Mouse (Mus musculus) heart, embryonic 16.5 days (tissue): Measurements from ENCODE around the gene Myo7a. TPM values are rescaled to one million over a fixed set of nuclear protein-coding genes. Genes with fewer than 3 reads are reported as not detected.

ENCODE experiments used
- ATAC-seq: fragments of 200-750 bp; cut with Nextera tagmentation; replicated peaks from 2 replicates; pipeline ENCODE4 v1.8.0; 2017; ENCODE audit warnings: moderate number of reproducible peaks; ENCODE audit not compliant: insufficient read depth, low FRiP score; ENCODE audit errors: extremely low read depth
- H3K27ac ChIP-seq: fragments of 300-500 bp; sonication (generic); 2 replicates; pipeline ENCODE4 v1.5.1; 2014; ENCODE audit warnings: mild to moderate bottlenecking, low read length, control low read depth, moderate library complexity
- H3K27me3 ChIP-seq: fragments of 300-500 bp; sonication (generic); 2 replicates; pipeline ENCODE4 v1.6.1; 2014; ENCODE audit warnings: low read length, mixed read lengths; ENCODE audit not compliant: control insufficient read depth, insufficient read depth
- H3K36me3 ChIP-seq: fragments of 300-500 bp; sonication (generic); 2 replicates; pipeline ENCODE4 v1.6.1; 2014; ENCODE audit not compliant: control insufficient read depth, insufficient read depth
- H3K4me1 ChIP-seq: fragments of 300-500 bp; sonication (generic); 2 replicates; pipeline ENCODE4 v1.6.1; 2014; ENCODE audit warnings: low read length, mixed read lengths; ENCODE audit not compliant: control insufficient read depth, insufficient read depth
- H3K4me2 ChIP-seq: fragments of 300-500 bp; sonication (generic); 2 replicates; pipeline ENCODE4 v1.6.1; 2014; ENCODE audit warnings: low read depth, mild to moderate bottlenecking, control low read depth, low read length
- H3K4me3 ChIP-seq: fragments of 300-500 bp; sonication (generic); 2 replicates; pipeline ENCODE4 v1.5.1; 2014; ENCODE audit warnings: mild to moderate bottlenecking, control low read depth, low read length
- H3K9ac ChIP-seq: fragments of 300-500 bp; sonication (generic); 2 replicates; pipeline ENCODE4 v1.6.1; 2014; ENCODE audit warnings: low read length, control low read depth
- H3K9me3 ChIP-seq: fragments of 300-500 bp; sonication (generic); replicated peaks from 2 replicates; pipeline ENCODE4 v1.6.1; 2016; ENCODE audit warnings: low read length; ENCODE audit not compliant: control insufficient read depth
- WGBS: fragments of 180-500 bp; shearing (Covaris S2); extraction: QIAGEN DNeasy Blood & Tissue Kit; methylation state at CpG from one replicate; pipeline ENCODE4 v1.1.7; 2014; 5-methylcytosine and 5-hydroxymethylcytosine counted together
- polyA plus RNA-seq: library from polyadenylated mRNA; unstranded; fragments of >200 nt; fragmentation: Nextera tagmentation; extraction: Ambion mirVana; gene quantifications from 2 replicates; pipeline ENCODE4 v1.2.1, GENCODE M21; 2015

Myo7a gene
- polyA plus RNA-seq, 1 experiment from 2014 or later, result 4.8 TPM

GRCm38 (mm10) chr7:98146447-98146845 is 27.1 kb upstream of the Myo7a start:
- peaks cover 7% of the 10 kb centered on the region for H3K4me1 ChIP-seq

GRCm38 (mm10) chr7:98145842-98146446 is 26.6 kb upstream of the Myo7a start:
- Histone ChIP-seq H3K27ac (no peak overlapping the region), H3K9me3 (no peaks in the 10 kb centered on the region), H3K4me3 (no peak overlapping the region), H3K4me2 (no peak overlapping the region), H3K36me3 (no peaks in the 10 kb centered on the region), H3K27me3 (no peaks in the 10 kb centered on the region; the same call in none of the 2 replicates), H3K4me1 (peaks cover 9% of the 10 kb centered on the region), H3K9ac (no peak overlapping the region)
- no peak for ATAC-seq
- 71% methylated on average over 12 of the region's 12 CpGs for WGBS

More at GRCm38 (mm10) chr7:98146447-98146845, 27.1 kb upstream of the Myo7a start:
- no peak overlapping the region for H3K27ac ChIP-seq
- ATAC-seq, result no peak
- no peak overlapping the region for H3K9ac ChIP-seq
- H3K4me2 ChIP-seq, result no peak overlapping the region
- no peaks in the 10 kb centered on the region; the same call in none of the 2 replicates for H3K27me3 ChIP-seq
- 78% methylated on average over 8 of the region's 8 CpGs for WGBS
- no peaks in the 10 kb centered on the region for H3K9me3 ChIP-seq
- H3K36me3 ChIP-seq, result no peaks in the 10 kb centered on the region
- H3K4me3 ChIP-seq, result no peak overlapping the region

- no peak for ATAC-seq
- Histone ChIP-seq H3K9me3 (no peaks in the 10 kb centered on the region), H3K4me1 (peaks cover 14% of the 10 kb centered on the region), H3K27me3 (no peaks in the 10 kb centered on the region; the same call in none of the 2 replicates), H3K9ac (no peak within 1 kb of the TSS), H3K4me2 (no peak within 1 kb of the TSS), H3K27ac (no peak within 1 kb of the TSS), H3K4me3 (no peak within 1 kb of the TSS), H3K36me3 (no peaks in the 10 kb centered on the region)
- WGBS, result 82% methylated on average over 5 of the region's 5 CpGs
Observed at GRCm38 (mm10) chr7:98145402-98145801, 26.1 kb upstream of the Myo7a start, which contains the start of gene Omp. TSS of gene Omp (minus strand) at chr7:98145502.

GRCm38 (mm10) chr7:98142648-98143047 is 23.3 kb upstream of the Myo7a start:
- no peaks in the 10 kb centered on the region; the same call in none of the 2 replicates for H3K27me3 ChIP-seq
- no peaks in the 10 kb centered on the region for H3K36me3 ChIP-seq
- no peak overlapping the region for H3K4me3 ChIP-seq
- no peaks in the 10 kb centered on the region for H3K9me3 ChIP-seq
- no peak for ATAC-seq
- H3K9ac ChIP-seq, result no peak overlapping the region
- no peak overlapping the region for H3K27ac ChIP-seq
- H3K4me1 ChIP-seq, result peaks cover 19% of the 10 kb centered on the region
- 76% methylated on average over 3 of the region's 3 CpGs for WGBS
- H3K4me2 ChIP-seq, result no peak overlapping the region

GRCm38 (mm10) chr7:98142247-98142646 is 22.9 kb upstream of the Myo7a start:
- no peak for ATAC-seq
- Histone ChIP-seq H3K27me3 (no peaks in the 10 kb centered on the region; the same call in none of the 2 replicates), H3K4me3 (no peak overlapping the region), H3K4me2 (no peak overlapping the region), H3K36me3 (no peaks in the 10 kb centered on the region), H3K4me1 (peaks cover 16% of the 10 kb centered on the region), H3K9me3 (no peaks in the 10 kb centered on the region), H3K27ac (no peak overlapping the region), H3K9ac (no peak overlapping the region)
- 73% methylated on average over 8 of the region's 8 CpGs for WGBS

- Histone ChIP-seq H3K27me3 (no peaks in the 10 kb centered on the region; the same call in none of the 2 replicates), H3K9me3 (no peaks in the 10 kb centered on the region), H3K27ac (no peak overlapping the region), H3K4me1 (peaks cover 16% of the 10 kb centered on the region), H3K4me2 (no peak overlapping the region), H3K4me3 (no peak overlapping the region), H3K9ac (no peak overlapping the region), H3K36me3 (no peaks in the 10 kb centered on the region)
- 47% methylated on average over 3 of the region's 3 CpGs for WGBS
- 0 out of 2 replicates have a peak, but pooled peaks have one; percentile 30 for ATAC-seq
Observed at GRCm38 (mm10) chr7:98141206-98141605, 21.9 kb upstream of the Myo7a start.

GRCm38 (mm10) chr7:98140597-98140996 is 21.3 kb upstream of the Myo7a start:
- Histone ChIP-seq H3K9me3 (no peaks in the 10 kb centered on the region), H3K27ac (peak overlapping the region; percentile 18; the same call in 1 of the 2 replicates), H3K4me1 (peaks cover 16% of the 10 kb centered on the region), H3K4me2 (no peak overlapping the region), H3K36me3 (no peaks in the 10 kb centered on the region), H3K27me3 (no peaks in the 10 kb centered on the region; the same call in none of the 2 replicates), H3K4me3 (no peak overlapping the region), H3K9ac (peak overlapping the region; percentile 23; the same call in 1 of the 2 replicates)
- WGBS, result 10% methylated on average over 2 of the region's 2 CpGs
- ATAC-seq, result 0 out of 2 replicates have a peak, but pooled peaks have one; percentile 57

- H3K9me3 ChIP-seq, result no peaks in the 10 kb centered on the region
- peaks cover 16% of the 10 kb centered on the region for H3K4me1 ChIP-seq
- no peaks in the 10 kb centered on the region; the same call in 1 of the 2 replicates for H3K27me3 ChIP-seq
- WGBS, result 24% methylated on average over 9 of the region's 9 CpGs
- no peaks in the 10 kb centered on the region for H3K36me3 ChIP-seq
- no peak overlapping the region for H3K27ac ChIP-seq
- H3K4me3 ChIP-seq, result no peak overlapping the region
- ATAC-seq, result 0 out of 2 replicates have a peak, but pooled peaks have one; percentile 42
- peak overlapping the region; percentile 22 for H3K4me2 ChIP-seq
- H3K9ac ChIP-seq, result no peak overlapping the region
Observed at GRCm38 (mm10) chr7:98139216-98139615, 19.9 kb upstream of the Myo7a start.

- ATAC-seq, result no peak
- Histone ChIP-seq H3K27ac (no peak overlapping the region), H3K36me3 (no peaks in the 10 kb centered on the region), H3K9me3 (no peaks in the 10 kb centered on the region), H3K4me1 (peaks cover 16% of the 10 kb centered on the region), H3K27me3 (no peaks in the 10 kb centered on the region; the same call in 1 of the 2 replicates), H3K4me2 (no peak overlapping the region), H3K9ac (no peak overlapping the region), H3K4me3 (no peak overlapping the region)
- 77% methylated on average over 2 of the region's 2 CpGs for WGBS
Observed at GRCm38 (mm10) chr7:98137995-98138394, 18.7 kb upstream of the Myo7a start.
